Mouse (Mus musculus) naive thymus-derived CD4-positive, alpha-beta T cell, adult 2 months (primary cell): Measurements from ENCODE around the gene Cdk14.
"Not testable (repeated sequence)": the region's sequence is repeated elsewhere in the genome, so short reads cannot be mapped to it uniquely, and the experiment has no call there.

ENCODE experiments used
- DNase-seq: peaks from one replicate; pipeline ENCODE4 v3.0.0-alpha.2; 2011; ENCODE audit warnings: low read depth

Gene Cdk14

DNA sequence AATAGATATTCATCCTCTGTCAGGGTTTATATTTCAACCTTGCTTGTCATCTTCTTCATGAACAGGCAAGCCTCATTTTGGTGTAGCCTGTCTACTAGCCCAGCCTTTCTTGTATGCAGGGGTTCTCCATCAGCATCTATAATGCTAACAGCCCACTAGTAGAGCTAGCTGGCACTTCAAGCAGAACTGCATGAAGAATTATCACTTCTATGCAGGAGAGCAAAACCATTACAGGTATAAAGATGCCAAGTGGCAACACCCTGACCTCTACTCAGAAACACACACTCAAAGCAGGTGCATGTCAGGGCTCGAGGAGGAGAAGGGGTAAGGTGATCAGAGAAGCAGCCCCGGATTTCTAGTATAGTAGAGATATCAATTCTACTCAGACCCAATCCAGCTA lies 155.4 kb downstream of the Cdk14 start:
- no peak for DNase-seq

DNA sequence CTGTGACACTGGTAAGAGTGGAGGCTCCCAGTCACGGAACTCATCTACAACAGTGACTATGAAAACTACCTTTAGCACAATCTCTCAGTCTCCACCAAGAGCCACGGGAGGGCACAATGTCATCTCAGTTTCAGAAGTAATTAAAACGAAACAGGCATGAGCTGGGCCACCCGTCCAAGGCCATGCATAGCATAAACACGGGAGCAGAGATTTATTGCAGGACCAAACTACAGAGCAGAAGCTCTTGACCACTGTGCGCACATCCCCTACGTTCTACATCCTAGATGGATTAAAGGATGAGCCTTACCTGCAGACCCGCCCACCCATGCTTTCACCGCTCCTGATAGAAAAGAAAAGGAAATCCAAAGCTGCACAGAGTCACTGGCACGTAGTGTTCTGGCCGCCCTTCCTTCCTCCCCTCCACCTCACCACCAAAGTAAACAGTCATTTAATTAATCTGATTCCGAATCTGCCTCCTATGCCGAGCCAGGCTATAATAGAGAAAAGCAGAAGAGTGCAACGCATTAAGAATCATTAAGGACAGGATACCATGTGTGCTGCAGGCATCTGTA lies 158.3 kb downstream of the Cdk14 start:
- DNase-seq, result no peak

DNA sequence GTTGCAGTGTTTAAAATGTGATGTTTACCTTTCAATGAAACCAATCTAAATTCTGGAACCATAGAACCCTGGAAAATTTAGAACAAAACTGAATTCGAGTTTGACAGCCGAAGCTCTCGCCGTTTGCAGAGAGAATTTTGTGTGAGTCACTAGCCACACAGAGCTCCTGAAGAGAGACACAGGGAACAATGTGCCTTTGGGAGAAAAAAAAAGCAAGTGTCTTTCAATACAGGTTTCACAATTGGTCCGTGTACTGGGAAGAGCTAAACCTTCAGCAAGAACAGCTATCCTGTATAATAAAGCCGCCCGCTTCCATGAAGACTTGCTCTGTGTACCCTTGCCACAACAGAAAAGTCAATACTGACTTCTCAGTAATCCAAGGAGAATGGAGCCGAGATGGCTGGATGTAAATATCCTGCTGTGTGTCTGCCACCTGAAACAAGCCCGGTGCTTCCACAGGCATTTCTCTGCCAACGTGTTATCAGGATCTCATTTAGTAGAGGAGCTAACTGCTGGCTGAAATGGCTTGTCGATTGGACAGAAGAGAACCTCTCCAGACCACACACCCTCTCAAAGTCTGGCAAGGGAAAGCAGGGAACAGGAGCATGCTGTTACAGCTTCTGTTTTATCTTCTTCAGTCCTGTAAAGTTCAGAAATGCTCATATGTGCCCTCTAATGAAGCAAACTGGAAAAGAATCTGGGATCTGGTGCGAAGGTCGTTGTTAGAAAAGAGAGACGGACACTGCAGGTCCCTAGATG lies 159.0 kb downstream of the Cdk14 start:
- no peak for DNase-seq

DNA sequence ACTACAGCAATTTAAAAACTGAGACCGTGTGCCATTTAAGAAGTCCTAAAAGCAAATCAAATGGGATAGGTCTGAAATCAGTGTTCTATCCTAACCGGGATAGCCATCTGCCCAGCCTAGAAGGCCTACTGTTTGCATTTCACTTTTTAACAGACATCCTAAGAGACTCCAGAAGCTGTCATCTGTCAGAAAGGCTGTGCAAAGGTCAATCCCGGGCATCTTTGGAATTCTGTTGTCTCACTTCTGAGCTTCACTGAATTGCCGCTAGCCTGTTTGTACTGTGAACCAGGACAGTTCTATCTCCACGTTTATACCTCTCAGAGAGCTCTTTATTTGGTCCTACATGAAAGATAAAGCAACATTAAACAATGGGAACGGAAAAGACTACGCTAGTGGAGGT lies 159.8 kb downstream of the Cdk14 start:
- no peak for DNase-seq

DNA sequence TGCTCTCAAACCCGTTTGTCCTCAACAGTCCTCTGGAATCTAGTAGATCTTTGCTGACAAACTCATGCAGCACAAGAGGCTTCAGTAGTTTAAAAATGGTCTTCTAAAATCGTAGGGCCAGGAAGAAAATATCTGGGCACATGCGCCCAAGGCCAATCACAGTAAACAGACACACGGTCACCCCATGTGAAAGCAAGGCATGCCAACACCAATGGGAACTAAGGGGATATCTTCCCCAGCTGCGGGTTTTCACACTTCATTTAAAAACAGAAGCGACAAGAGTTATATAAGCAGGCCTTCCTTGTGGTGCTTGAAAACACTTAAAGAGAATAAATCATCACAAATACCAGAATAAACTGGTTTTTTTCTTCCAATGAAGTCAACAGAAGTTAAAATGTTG lies 165.7 kb downstream of the Cdk14 start:
- DNase-seq, result no peak

DNA sequence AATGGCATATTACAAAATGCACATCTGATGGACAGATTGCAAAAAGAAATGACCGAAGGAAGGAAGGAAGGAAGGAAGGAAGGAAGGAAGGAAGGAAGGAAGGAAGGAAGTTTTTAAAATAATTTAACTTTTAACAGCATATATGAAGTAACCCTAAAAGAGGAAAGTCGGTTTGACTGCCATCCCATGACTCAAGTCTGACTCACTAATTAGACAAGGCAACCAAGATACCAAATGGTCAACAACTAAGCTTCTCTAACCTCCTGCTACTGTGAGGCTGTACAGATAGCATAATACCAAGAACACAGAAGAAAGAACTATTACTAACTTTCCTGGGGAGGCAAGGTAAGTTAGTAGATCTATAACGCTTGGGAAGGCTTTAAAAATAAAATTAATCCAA lies 166.9 kb downstream of the Cdk14 start:
- no peak for DNase-seq

DNA sequence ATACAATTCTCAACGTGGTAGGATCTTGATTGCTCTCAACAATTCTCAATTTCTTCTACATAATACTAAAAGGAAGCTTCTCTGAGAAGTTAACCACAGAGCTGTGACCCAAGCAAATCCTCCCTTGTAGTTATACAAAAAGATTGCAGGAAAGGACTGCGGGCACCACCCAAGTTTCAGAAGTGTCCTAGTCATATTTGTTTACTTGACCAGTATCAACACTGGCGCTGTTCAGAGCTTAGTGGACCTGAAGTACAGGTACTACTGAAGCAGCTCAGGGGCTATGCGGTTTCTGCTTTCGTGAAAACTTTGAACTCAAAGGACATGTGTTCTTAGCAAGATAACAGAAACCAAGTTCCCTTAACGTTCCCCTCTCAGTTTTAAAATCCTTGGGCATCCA lies 172.4 kb downstream of the Cdk14 start:
- DNase-seq, result no peak

DNA sequence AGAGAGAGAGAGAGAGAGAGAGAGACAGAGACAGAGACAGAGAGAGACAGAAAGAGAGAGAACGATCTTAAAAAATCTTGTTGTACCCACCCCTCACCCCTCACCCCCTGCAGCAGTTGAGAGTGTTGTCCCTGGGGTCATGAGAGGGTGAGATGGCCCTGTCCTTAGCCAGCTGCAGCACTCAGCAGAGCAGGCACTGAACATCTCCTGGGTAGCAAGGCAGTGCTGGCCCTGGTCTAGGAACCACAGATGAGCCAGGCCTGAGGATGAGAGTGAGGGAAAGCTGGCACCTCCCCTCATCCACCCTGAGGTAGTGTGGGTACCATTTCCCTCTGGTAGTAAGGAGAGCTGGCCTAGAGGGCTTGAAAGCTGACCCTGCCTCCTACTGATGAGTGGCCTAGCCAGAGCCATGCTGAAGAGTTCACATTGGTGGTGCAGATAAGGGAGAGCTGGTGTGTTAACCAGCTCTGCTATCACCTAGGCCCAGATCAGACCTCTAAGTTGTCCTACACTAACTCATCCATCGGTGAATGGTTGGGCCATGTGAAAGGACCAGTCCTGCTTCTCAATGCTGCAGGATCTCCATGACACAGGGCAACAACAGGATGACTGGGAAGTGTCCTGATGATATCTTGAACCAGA lies 173.5 kb downstream of the Cdk14 start:
- no peak for DNase-seq

DNA sequence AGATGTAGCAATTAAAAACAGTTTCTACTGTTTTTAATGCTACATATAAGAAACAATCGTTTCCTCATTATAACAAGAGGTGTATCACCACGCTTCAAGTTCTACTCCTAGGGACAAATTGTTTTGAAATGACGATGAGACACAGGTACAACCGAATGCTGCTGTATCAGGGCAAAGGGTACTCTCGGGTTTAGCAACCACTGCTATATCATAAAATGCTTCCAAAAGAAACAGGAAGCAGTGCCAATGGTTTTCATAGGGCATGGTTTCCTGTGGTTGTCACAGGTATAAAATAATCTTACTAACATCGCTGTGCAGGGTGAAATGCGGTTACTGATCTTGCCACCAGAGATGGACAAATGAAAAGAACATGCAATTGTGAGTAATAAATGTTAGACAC lies 174.9 kb downstream of the Cdk14 start:
- no peak for DNase-seq

DNA sequence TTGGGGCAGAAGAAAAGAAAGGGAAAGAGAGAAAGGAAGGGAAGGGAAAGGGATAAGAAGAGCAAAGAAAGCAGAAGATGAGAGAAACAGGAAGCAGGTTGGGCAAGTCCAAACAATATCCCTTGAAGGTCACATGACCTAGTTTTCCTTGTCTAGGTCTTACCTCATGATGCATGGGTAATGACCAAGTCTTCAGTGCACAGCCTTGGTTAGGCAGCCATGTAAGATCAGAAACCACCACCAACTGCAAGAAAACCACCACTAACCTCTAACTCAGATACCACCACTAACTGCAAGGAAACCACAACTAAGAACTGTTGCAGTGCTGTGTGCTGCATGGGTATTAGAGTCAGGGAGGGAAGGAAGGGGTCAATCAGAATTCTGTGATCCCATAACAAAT lies 176.5 kb downstream of the Cdk14 start:
- no peak for DNase-seq

DNA sequence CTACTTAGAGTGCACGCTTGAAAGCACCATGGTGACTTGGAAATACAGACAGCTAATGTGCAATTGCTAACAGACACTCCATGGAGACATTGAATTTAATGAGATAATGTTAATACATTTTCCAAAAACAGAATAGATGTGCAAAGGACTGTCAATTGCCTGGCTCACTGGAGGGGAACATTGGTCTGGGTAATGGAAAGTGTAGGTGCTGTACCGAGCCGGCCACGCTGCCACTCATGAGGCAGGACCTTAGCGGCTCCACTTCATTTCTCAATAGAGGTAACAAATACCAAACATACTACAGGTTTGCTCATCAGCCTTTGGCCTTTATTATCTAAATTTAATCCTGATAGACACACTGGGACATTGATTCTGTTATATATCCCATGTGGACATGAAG lies 177.4 kb downstream of the Cdk14 start:
- DNase-seq, result no peak

DNA sequence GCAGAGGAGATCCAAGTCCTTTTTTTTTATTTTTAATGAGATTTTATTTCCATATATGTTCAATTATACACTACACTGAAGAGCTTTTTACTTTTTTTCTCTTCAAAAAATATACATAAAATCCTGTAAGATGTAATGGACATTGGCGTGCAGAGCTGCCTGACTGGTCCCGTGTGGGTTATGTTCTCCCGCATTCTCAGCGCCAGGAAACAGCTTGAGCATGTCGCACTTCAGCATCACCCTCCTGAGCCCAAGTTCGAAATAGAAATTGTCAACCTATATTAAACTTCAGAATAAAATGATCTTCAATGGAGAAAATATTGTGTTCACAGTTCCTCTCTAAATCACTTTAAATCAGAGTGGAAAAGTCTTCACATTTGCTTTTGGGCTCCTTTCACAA lies 179.0 kb downstream of the Cdk14 start:
- no peak for DNase-seq

DNA sequence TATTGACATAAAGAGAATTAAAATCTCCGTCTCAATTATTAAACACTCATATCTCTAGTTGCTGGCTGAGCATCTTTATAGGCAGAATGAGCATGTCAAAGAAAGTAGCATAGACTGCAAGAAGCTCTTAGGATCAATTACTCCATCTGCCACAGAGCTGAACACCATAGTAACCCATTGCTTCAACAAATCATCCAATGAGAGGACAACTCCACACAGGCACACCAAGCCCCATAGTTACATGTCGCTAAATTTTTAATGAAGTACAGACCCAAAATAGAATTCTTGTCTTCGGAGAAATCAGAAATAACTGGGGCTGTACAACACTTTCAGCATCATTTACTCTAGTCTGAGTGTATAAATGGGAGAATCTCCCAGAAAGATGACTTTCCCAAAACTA lies 180.0 kb downstream of the Cdk14 start:
- DNase-seq, result no peak

DNA sequence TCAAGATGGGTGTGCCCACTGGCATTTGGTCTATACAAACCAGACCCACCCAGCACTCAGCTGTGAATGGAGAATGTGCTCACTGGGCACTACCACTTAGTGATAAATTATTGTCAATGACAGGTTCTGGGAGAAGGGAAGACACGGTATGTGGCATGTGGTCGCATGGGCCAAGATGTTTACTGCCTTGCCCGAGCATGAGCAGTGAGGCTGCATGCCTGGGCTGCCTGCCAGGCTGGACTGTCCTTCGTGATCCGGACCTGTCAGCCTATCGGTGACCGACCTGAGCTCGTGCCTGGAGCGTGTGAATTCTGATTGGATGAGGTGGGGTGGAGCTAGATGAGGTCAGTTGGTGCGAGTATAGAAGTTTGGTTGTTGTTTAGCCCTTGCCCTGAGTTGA lies 185.2 kb downstream of the Cdk14 start:
- DNase-seq, result not testable (repeated sequence)

DNA sequence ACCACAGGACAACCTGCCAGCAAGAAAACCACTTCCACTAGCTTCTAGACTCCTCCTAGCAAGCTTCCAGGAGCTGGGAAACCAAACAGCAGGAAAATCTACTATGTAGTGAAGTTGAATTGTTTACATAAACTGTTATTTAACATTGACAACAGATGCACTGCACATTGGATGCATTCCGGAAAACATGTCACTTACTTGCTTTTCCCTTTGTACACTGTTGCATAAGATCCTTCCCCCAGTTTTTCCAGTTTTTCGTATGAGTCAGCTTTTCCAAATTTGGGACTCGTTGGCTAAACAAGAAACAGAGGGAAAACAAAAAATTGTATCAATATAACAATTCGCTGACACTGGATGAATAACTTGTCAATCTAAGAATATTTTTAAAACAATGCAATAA lies 193.1 kb downstream of the Cdk14 start:
- DNase-seq, result no peak

DNA sequence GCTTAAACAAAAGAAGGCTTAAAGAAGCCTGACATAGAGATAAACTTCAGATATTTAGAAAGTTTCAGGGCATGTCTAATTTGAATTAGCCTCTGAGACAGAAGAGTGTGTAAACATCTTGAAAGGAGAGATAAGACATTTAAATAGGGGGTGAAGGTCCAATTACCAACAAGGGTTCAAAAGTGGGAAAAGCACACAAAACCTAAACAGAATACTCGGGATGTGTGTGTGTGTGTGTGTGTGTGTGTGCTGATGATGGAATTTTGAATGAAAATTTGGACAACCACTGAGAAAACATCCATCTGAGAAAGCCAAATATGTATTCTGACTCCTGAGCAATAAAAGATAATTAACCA lies 208.4 kb downstream of the Cdk14 start:
- DNase-seq, result no peak

DNA sequence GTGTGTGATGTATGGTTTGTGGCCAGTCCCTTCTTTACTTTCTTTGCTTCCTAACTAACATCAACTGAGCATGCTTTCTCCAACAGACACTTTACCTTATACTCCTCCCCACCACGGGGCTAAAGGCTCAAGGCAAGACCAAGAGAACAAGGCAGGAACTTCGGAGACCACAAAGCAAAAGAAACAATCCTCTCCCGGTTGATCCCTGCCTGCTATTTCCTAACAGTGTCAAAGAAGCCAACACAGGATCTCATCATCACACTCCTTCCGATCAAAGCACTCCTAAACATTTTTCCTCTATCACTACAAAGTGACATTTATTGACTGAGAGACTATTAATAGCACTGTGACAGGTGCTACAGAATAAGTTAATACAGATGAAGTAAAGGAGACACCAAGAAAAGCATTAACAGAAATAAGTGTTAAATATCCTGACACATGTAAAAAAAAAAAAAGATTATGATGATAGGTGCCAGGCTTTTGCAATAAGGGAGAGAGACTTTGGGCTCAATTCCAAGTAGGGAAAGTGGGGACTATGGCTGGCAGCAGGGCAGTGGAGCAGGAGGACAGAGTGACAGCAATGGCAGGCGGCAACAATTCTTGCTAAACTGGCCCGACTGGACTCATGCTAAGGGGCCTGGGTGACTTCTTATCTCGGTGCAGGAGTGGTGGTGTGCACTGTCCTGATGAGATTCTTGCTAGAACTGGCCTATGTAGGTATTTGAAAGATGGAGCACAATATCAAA lies 208.9 kb downstream of the Cdk14 start:
- no peak for DNase-seq

DNA sequence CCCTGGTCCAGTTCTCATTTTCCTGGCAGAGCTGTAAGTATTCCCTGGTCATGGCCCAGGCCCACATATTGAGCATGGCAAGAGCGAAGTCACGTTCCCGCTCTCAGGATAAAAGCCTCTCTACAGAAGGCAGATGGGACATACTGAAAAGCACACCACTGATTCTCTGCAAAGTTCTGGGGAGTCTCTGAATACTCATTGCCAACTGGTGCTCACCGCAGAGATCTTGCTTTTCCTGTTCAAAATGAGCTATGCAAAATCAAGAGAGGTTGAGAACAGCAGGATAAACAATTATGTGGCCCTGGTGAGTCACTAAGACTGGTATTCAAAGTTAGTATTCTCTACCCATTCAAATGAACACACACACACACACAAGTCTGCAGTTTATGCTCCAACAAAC lies 212.1 kb downstream of the Cdk14 start:
- DNase-seq, result no peak

DNA sequence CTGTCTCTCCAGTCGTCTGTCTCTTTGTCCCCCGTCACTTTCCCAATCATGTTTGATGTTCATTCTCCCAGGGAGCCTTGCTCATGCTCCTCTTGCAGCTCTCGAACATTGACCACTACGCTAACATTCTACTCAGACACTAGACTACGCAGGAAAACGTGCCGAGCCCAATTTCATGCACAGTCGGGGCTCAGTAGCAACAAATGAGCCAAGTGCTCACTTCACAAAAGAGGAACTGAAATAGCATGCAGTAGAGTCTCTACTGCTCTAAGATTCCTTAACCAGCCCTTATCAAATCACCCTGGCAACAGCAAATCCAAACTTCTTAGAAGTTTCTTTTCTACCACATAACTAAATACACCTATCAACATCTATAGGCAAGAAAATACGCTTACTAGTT lies 214.1 kb downstream of the Cdk14 start:
- DNase-seq, result no peak

DNA sequence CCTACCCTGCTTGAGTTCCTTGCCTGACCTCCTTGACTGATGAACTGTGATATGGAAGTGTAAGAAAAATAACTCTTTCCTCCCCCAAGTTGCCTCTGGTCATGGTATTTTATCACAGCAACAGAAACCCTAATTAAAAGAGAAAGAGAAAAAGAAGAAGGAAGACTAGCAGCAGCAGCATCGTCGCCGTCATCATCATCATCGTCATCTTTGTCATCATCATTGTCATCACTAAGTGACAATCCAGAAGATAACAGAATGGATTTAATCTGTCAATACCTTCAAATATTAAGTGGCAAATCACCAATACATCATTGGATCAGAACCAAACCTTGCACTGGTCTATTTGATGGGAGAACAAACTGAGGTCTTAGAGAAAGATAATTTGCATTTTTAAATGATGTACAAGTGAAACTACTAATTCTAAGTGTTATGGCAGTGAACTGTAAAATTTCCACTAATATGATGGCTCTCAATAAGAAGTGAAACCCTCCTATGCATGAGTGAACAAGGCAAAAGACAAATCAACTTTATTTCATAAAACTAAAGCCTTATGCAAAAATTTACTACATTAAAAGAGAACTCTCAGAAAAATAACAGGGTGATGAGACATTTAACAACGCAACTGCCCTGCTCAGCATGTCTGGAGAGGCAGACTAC lies 225.4 kb downstream of the Cdk14 start:
- DNase-seq, result no peak

DNA sequence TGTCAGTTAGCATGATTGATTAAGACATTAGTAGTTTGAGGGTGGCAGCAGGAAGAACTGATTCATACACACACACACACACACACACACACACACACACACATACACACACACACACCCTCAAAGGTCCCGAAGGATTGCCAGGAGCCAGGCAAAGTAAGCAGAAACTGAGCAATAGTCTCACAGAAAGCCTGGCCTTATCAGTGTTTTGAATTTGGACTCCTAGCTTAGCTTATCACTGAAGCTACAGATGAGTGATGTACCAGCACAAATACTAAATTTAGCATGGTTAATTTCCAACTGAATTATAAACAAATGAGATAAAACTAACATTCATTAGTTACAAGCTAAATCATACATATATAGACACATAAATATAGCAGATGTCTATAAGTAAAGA lies 230.5 kb downstream of the Cdk14 start:
- DNase-seq, result no peak

DNA sequence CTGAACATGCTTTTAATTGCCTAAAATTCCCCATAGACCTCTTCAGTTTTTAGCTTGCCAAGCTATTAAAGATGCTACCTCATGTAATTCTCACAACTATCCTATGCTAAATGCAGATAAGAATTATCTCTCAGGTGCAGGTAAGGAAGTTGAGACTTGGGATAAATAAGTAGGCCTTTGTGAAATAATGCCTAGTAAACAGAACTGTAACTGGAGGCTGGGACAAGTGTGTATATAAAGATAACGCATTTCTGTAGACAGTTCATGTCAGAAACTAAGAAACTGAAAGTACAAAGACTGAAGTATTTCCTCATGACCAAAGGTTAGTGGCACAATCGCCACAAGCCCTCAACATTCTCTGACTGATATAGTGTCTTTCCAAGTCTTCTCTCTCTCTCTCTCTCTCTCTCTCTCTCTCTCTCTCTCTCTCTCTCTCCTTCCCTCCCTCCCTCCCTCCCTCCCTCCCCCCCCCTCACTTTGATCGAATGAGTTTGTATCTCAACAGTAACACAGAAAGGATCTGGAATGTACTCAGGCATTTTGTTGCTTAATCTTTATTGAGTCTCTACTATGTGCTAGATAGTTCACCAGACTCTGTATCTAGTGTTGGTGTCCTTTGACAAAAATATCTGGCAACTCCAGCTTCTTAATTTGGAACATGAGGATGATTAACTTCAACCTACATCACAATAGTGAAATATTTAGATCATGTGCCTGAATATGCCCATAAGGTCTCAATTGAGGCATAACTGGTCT lies 233.9 kb downstream of the Cdk14 start:
- DNase-seq, result no peak
